In genomic region chr7:30532931-30533330, GRCm38 (mm10) we compare ENCODE assay signal across 10 mouse cellular contexts. TPM values are rescaled to one million over a fixed set of nuclear protein-coding genes. Genes with fewer than 3 reads are reported as not detected.
DNase-seq lines count a peak whose midpoint lies in the region; ATAC-seq and TF ChIP-seq lines count a peak whose summit lies in the region.
"Had no signal": no experiment of that assay in that cellular context is flagged by ENCODE, and none has a peak within 500 bp of the region (broad histone marks: within the 10 kb centered on the region; RNA-seq: fewer than 3 reads in every experiment).

No protein-coding gene starts in this region.

- DNase-seq in heart, adult 18-20 months: peak; percentile 25 to 35
- DNase-seq in heart, postnatal 36 days: no peak
- peak; percentile 55 for DNase-seq in brain, embryonic 14.5 days (ENCODE audit: low read depth)
- peak; percentile 47 for DNase-seq in heart, postnatal 0 days (ENCODE audit: low spot score)
- DNase-seq in kidney, postnatal 36 days: peak; percentile 80 to 81
- no peak for DNase-seq in gastrocnemius, postnatal 25 days
- DNase-seq in adrenal gland, adult 8-10 months: no peak

- TF ChIP-seq EP300 in heart, postnatal 0 days (IDR thresholded peaks at IDR 0.05; ENCODE audit: low read depth): no peak

- 19% methylated on average over 8 of the region's 8 CpGs for WGBS in heart, postnatal 0 days

- no peaks in the 10 kb centered on the region for H3K27me3 ChIP-seq in heart, postnatal 0 days (ENCODE audit: control insufficient read depth, insufficient read depth, low read length)
- no peaks in the 10 kb centered on the region for H3K27me3 ChIP-seq in testis, adult 2 months (ENCODE audit: control insufficient read depth, insufficient read depth, low read length)
- H3K27me3 ChIP-seq: CH12.LX had no signal

- H3K4me3 ChIP-seq in heart, postnatal 0 days (ENCODE audit: low read depth, low read length): no peak overlapping the region
- H3K4me3 ChIP-seq in testis, adult 2 months (ENCODE audit: control insufficient read depth, low read depth, low read length): no peak overlapping the region
- H3K4me3 ChIP-seq: liver, embryonic 15.5 days had no signal

- peak; percentile 27 for ATAC-seq in heart, postnatal 0 days (ENCODE audit: insufficient read depth, low read depth)

- peaks cover 33% of the 10 kb centered on the region for H3K36me3 ChIP-seq in heart, postnatal 0 days (replicated peaks; ENCODE audit: control insufficient read depth, insufficient read depth, low read length)
- peaks cover 8% of the 10 kb centered on the region for H3K36me3 ChIP-seq in testis, adult 2 months (ENCODE audit: control insufficient read depth, insufficient read depth, low read length)

- H3K9ac ChIP-seq in heart, postnatal 0 days (replicated peaks; ENCODE audit: low read depth, low read length): no peak overlapping the region
- H3K9ac ChIP-seq: liver, embryonic 15.5 days had no signal

- intact Hi-C loops in heart, postnatal 36 days (cut with DNase I): no loop called here

- no peak for TF ChIP-seq POLR2A in brain, embryonic 14.5 days (IDR thresholded peaks at IDR 0.05; ENCODE audit: borderline replicate concordance, extremely low read depth, insufficient read depth, insufficient read length, poor library complexity, severe bottlenecking)
- no peak for TF ChIP-seq POLR2A in testis, adult 2 months (IDR thresholded peaks at IDR 0.05; ENCODE audit: control insufficient read depth, low read depth, low read length)

- peaks cover 21% of the 10 kb centered on the region for H3K4me1 ChIP-seq in heart, postnatal 0 days (ENCODE audit: control insufficient read depth, insufficient read depth)
- H3K4me1 ChIP-seq in testis, adult 2 months (ENCODE audit: control insufficient read depth, insufficient read depth, low read length): peaks cover 20% of the 10 kb centered on the region

- no peak for TF ChIP-seq CTCF in brain, embryonic 14.5 days (IDR thresholded peaks at IDR 0.05; ENCODE audit: borderline replicate concordance, extremely low read depth, insufficient read depth, insufficient read length)
- TF ChIP-seq CTCF in heart, postnatal 0 days (IDR thresholded peaks at IDR 0.05; ENCODE audit: low read depth): no peak
- TF ChIP-seq CTCF in testis, adult 2 months (IDR thresholded peaks at IDR 0.05; ENCODE audit: control insufficient read depth, insufficient read depth, insufficient replicate concordance, low read depth, low read length): no peak

- no peak overlapping the region for H3K27ac ChIP-seq in heart, postnatal 0 days (ENCODE audit: low read depth)
- H3K27ac ChIP-seq in testis, adult 2 months (ENCODE audit: control insufficient read depth, insufficient read depth, low read depth, low read length): peak overlapping the region; percentile 19; the same call in 1 of the 2 replicates
- H3K27ac ChIP-seq: liver, embryonic 15.5 days had no signal

- no peaks in the 10 kb centered on the region for H3K9me3 ChIP-seq in heart, postnatal 0 days (replicated peaks; ENCODE audit: control insufficient read depth, low read length)
- H3K9me3 ChIP-seq: liver, embryonic 15.5 days had no signal

- peak overlapping the region; percentile 27; the same call in 1 of the 2 replicates for H3K4me2 ChIP-seq in heart, postnatal 0 days (ENCODE audit: low read depth, low read length)

RNA-seq across cellular contexts. Expression of gene Arhgap33, which starts 1.9 kb away (rescaled TPM):
- under 1 TPM; 0.36 to 0.50 TPM for total RNA-seq in heart, adult 18-20 months (2021)
- total RNA-seq in heart, postnatal 36 days (2021): under 1 TPM; 0.56 to 0.89 TPM
- polyA plus RNA-seq in brain, embryonic 14.5 days (2012; rRNA removed): 241 and 276 TPM in 2 replicates
- total RNA-seq in heart, postnatal 0 days (2014; rRNA removed; ENCODE audit: low replicate concordance): 0.31 and 4.3 TPM in 2 replicates
- polyA plus RNA-seq in heart, postnatal 0 days (2015; fragmentation: Nextera tagmentation; extraction: Ambion mirVana): 0.80 and 1.0 TPM in 2 replicates
- polyA plus RNA-seq in testis, adult 2 months (2012; rRNA removed): 136 TPM in 2 replicates
- 1 to 10 TPM in 1 of 2 experiments, under 1 TPM in 1; 0.74 to 1.1 TPM for total RNA-seq in gastrocnemius, postnatal 25 days (2021)
- 1 to 10 TPM; 2.2 to 9.4 (median 6.4) TPM for total RNA-seq in adrenal gland, adult 8-10 months (2022)

RNA-seq across cellular contexts. Expression of gene Hspb6, which starts 19.0 kb away (rescaled TPM):
- 100 to 1,000 TPM; 845 to 870 TPM for total RNA-seq in heart, adult 18-20 months (2021)
- 100 to 1,000 TPM; 749 to 757 TPM for total RNA-seq in heart, postnatal 36 days (2021)
- polyA plus RNA-seq in brain, embryonic 14.5 days (2012; rRNA removed): 8.4 and 8.7 TPM in 2 replicates
- 72.0 and 93.3 TPM in 2 replicates for total RNA-seq in heart, postnatal 0 days (2014; rRNA removed; ENCODE audit: low replicate concordance)
- polyA plus RNA-seq in heart, postnatal 0 days (2015; fragmentation: Nextera tagmentation; extraction: Ambion mirVana): 339 and 340 TPM in 2 replicates
- 74.3 and 82.9 TPM in 2 replicates for polyA plus RNA-seq in testis, adult 2 months (2012; rRNA removed)
- total RNA-seq in gastrocnemius, postnatal 25 days (2021): 1,000 to 10,000 TPM; 1,175 to 3,096 TPM
- 10 to 100 TPM; 23.5 to 56.3 (median 32.4) TPM for total RNA-seq in adrenal gland, adult 8-10 months (2022)

RNA-seq across cellular contexts. Expression of gene Proser3, which starts 19.2 kb away (rescaled TPM):
- total RNA-seq in heart, adult 18-20 months (2021): 1 to 10 TPM; 2.1 to 4.6 TPM
- total RNA-seq in heart, postnatal 36 days (2021): 1 to 10 TPM; 3.3 to 5.4 TPM
- 24.1 and 27.9 TPM in 2 replicates for polyA plus RNA-seq in brain, embryonic 14.5 days (2012; rRNA removed)
- 6.5 and 7.1 TPM in 2 replicates for total RNA-seq in heart, postnatal 0 days (2014; rRNA removed; ENCODE audit: low replicate concordance)
- polyA plus RNA-seq in heart, postnatal 0 days (2015; fragmentation: Nextera tagmentation; extraction: Ambion mirVana): 2.5 and 3.2 TPM in 2 replicates
- polyA plus RNA-seq in testis, adult 2 months (2012; rRNA removed): 33.9 and 37.5 TPM in 2 replicates
- total RNA-seq in gastrocnemius, postnatal 25 days (2021): 1 to 10 TPM; 3.0 to 6.4 TPM
- total RNA-seq in adrenal gland, adult 8-10 months (2022): 10 to 100 TPM in 2 of 4 experiments, 1 to 10 TPM in 2; 9.1 to 13.4 (median 10.0) TPM

RNA-seq across cellular contexts. Expression of gene Lin37, which starts 26.7 kb away (rescaled TPM):
- total RNA-seq in heart, adult 18-20 months (2021): 10 to 100 TPM; 16.8 to 18.8 TPM
- 10 to 100 TPM; 13.4 to 16.0 TPM for total RNA-seq in heart, postnatal 36 days (2021)
- polyA plus RNA-seq in brain, embryonic 14.5 days (2012; rRNA removed): 45.1 and 53.9 TPM in 2 replicates
- total RNA-seq in heart, postnatal 0 days (2014; rRNA removed; ENCODE audit: low replicate concordance): 11.9 and 19.7 TPM in 2 replicates
- 26.2 and 27.1 TPM in 2 replicates for polyA plus RNA-seq in heart, postnatal 0 days (2015; fragmentation: Nextera tagmentation; extraction: Ambion mirVana)
- 39.9 and 47.0 TPM in 2 replicates for polyA plus RNA-seq in testis, adult 2 months (2012; rRNA removed)
- 10 to 100 TPM in 1 of 2 experiments, 1 to 10 TPM in 1; 8.4 to 10.3 TPM for total RNA-seq in gastrocnemius, postnatal 25 days (2021)
- 10 to 100 TPM; 56.1 to 65.5 (median 61.7) TPM for total RNA-seq in adrenal gland, adult 8-10 months (2022)

RNA-seq across cellular contexts. Expression of gene U2af1l4, which starts 30.2 kb away (rescaled TPM):
- 10 to 100 TPM; 61.2 to 65.9 TPM for total RNA-seq in heart, adult 18-20 months (2021)
- total RNA-seq in heart, postnatal 36 days (2021): 10 to 100 TPM; 62.9 to 63.4 TPM
- polyA plus RNA-seq in brain, embryonic 14.5 days (2012; rRNA removed): 69.3 and 95.4 TPM in 2 replicates
- 36.9 and 41.9 TPM in 2 replicates for total RNA-seq in heart, postnatal 0 days (2014; rRNA removed; ENCODE audit: low replicate concordance)
- polyA plus RNA-seq in heart, postnatal 0 days (2015; fragmentation: Nextera tagmentation; extraction: Ambion mirVana): 120 and 123 TPM in 2 replicates
- polyA plus RNA-seq in testis, adult 2 months (2012; rRNA removed): 51.9 and 52.2 TPM in 2 replicates
- 10 to 100 TPM; 54.1 to 55.6 TPM for total RNA-seq in gastrocnemius, postnatal 25 days (2021)
- total RNA-seq in adrenal gland, adult 8-10 months (2022): 10 to 100 TPM; 70.4 to 83.6 (median 73.1) TPM

Comparison
In these comparisons a context has a peak if more than half of its experiments do, and no peak if none do; other contexts are left out.
1. DNase-seq: peak in heart, adult 18-20 months (2 of 2), brain, embryonic 14.5 days (single experiment), heart, postnatal 0 days (single experiment) and kidney, postnatal 36 days (2 of 2); none in heart, postnatal 36 days (0 of 2), gastrocnemius, postnatal 25 days (single experiment) and adrenal gland, adult 8-10 months (single experiment).